Mouse (Mus musculus) neural tube, embryonic 11.5 days (tissue): ENCODE results near the gene Eps8. TPM values are rescaled to one million over a fixed set of nuclear protein-coding genes. Genes with fewer than 3 reads are reported as not detected.

Experiments
- ATAC-seq: fragments of 200-750 bp; cut with Nextera tagmentation; 2 replicates; pipeline ENCODE4 v1.8.0; 2017; ENCODE audit warnings: moderate number of reproducible peaks, mild to moderate bottlenecking, moderate TSS enrichment, moderate library complexity; ENCODE audit not compliant: insufficient read depth, low FRiP score, low TSS enrichment
- DNase-seq: peaks from one replicate; pipeline ENCODE4 v3.0.0-alpha.2; 2015; ENCODE audit warnings: low spot score
- H3K27ac ChIP-seq: fragments of 300-500 bp; sonication (generic); 2 replicates; pipeline ENCODE4 v1.5.1; 2014; ENCODE audit warnings: low read depth, mild to moderate bottlenecking, low read length
- H3K27me3 ChIP-seq: fragments of 300-500 bp; sonication (generic); 2 replicates; pipeline ENCODE4 v1.6.1; 2014; ENCODE audit warnings: mild to moderate bottlenecking, low read length, mixed read lengths; ENCODE audit not compliant: control insufficient read depth, insufficient read depth
- H3K36me3 ChIP-seq: fragments of 300-500 bp; sonication (generic); 2 replicates; pipeline ENCODE4 v1.6.1; 2014; ENCODE audit warnings: mild to moderate bottlenecking, low read length, moderate library complexity, mixed read lengths; ENCODE audit not compliant: control insufficient read depth, insufficient read depth
- H3K4me1 ChIP-seq: fragments of 300-500 bp; sonication (generic); 2 replicates; pipeline ENCODE4 v1.6.1; 2014; ENCODE audit warnings: low read length, mixed read lengths; ENCODE audit not compliant: control insufficient read depth, insufficient read depth
- H3K4me2 ChIP-seq: fragments of 300-500 bp; sonication (generic); 2 replicates; pipeline ENCODE4 v1.6.1; 2014; ENCODE audit warnings: low read depth, mild to moderate bottlenecking, moderate library complexity
- H3K4me3 ChIP-seq: fragments of 300-500 bp; sonication (generic); 2 replicates; pipeline ENCODE4 v1.5.1; 2014; ENCODE audit warnings: low read depth, low read length
- H3K9ac ChIP-seq: fragments of 300-500 bp; sonication (generic); 2 replicates; pipeline ENCODE4 v1.6.1; 2014; ENCODE audit warnings: mild to moderate bottlenecking, low read length
- H3K9me3 ChIP-seq: fragments of 300-500 bp; sonication (generic); 2 replicates; pipeline ENCODE4 v1.6.1; 2016; ENCODE audit warnings: low read length; ENCODE audit not compliant: control insufficient read depth
- WGBS: fragments of 180-500 bp; shearing (Covaris S2); extraction: QIAGEN DNeasy Blood & Tissue Kit; methylation state at CpG from one replicate; pipeline ENCODE4 v1.1.7; 2014; 5-methylcytosine and 5-hydroxymethylcytosine counted together
- polyA plus RNA-seq: library from polyadenylated mRNA; unstranded; fragments of >200 nt; fragmentation: Nextera tagmentation; extraction: Ambion mirVana; gene quantifications from 2 replicates; pipeline ENCODE4 v1.2.1, GENCODE M21; 2014

Eps8 gene
- polyA plus RNA-seq, 1 experiment from 2014 or later, result 6.6 TPM

DNA sequence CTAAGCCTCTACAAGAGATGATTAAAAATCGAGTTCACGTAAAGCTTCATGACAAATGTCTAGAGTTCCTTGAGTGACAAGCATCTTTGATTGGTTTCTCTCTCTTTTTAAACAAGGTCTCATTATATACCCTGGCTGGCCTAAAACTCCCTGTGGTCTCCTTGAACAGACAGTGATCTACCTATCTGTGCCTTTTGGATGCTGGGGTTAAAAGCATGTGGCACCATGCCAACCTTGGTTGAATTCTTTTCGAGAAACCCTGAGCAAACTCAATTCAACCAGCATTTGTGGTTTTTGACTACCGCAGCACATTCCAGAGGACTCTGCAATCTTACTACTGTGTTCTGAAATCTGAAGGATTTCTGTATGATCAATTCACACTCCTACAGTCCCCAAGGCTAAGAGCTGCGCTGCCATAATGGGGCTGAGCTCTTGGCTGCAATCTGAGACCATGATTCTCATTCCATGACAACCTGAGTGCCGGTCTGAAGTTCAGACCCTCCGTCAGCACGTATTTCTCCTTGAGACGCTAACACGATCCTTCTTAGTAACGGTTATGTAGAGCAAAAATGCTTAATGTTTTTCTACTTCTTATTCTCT, 33.9 kb upstream of the Eps8 start:
- Histone ChIP-seq H3K4me3 (no peak overlapping the region), H3K36me3 (no peaks in the 10 kb centered on the region), H3K9me3 (no peaks in the 10 kb centered on the region), H3K4me1 (no peaks in the 10 kb centered on the region), H3K27me3 (no peaks in the 10 kb centered on the region), H3K27ac (no peak overlapping the region), H3K9ac (no peak overlapping the region), H3K4me2 (no peak overlapping the region)
- ATAC-seq (no peak), DNase-seq (no peak)
- WGBS, result 90% methylated on average over 11 of the region's 11 CpGs

GRCm38 (mm10) chr6:137688079-137688478, 33.4 kb upstream of the Eps8 start:
- no peak overlapping the region for H3K4me2 ChIP-seq
- H3K36me3 ChIP-seq, result no peaks in the 10 kb centered on the region
- H3K27ac ChIP-seq, result no peak overlapping the region
- H3K27me3 ChIP-seq, result no peaks in the 10 kb centered on the region
- H3K4me3 ChIP-seq, result no peak overlapping the region
- no peak for ATAC-seq
- 86% methylated on average over 3 of the region's 3 CpGs for WGBS
- H3K4me1 ChIP-seq, result no peaks in the 10 kb centered on the region
- H3K9me3 ChIP-seq, result no peaks in the 10 kb centered on the region
- no peak overlapping the region for H3K9ac ChIP-seq
- no peak for DNase-seq

DNA sequence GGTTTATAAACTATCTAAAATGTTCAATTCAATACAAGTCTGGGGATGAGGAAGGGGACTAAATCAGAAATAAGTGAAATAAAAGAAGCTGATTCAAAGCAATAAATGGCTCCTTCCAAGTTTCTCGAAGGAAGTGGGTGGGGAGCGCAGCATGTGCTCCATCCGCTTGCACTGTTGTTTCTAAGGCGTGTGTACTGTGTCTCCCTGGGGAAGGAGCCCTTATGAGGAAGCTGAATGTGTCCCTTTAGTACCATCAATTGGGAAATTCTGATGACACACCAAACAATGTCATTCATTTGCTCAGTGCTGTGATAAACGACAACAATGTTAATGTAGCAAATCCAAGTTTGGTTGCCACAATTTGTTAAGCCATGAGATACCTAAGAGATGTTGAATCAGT, 33.0 kb upstream of the Eps8 start:
- H3K9ac ChIP-seq, result no peak overlapping the region
- no peaks in the 10 kb centered on the region for H3K9me3 ChIP-seq
- H3K4me1 ChIP-seq, result no peaks in the 10 kb centered on the region
- H3K4me3 ChIP-seq, result no peak overlapping the region
- H3K4me2 ChIP-seq, result no peak overlapping the region
- no peak overlapping the region for H3K27ac ChIP-seq
- WGBS, result 92% methylated on average over 5 of the region's 5 CpGs
- no peak for ATAC-seq
- no peaks in the 10 kb centered on the region for H3K27me3 ChIP-seq
- DNase-seq, result no peak
- H3K36me3 ChIP-seq, result no peaks in the 10 kb centered on the region

GRCm38 (mm10) chr6:137682629-137683028, 28.0 kb upstream of the Eps8 start:
- Histone ChIP-seq H3K4me3 (no peak overlapping the region), H3K9me3 (no peaks in the 10 kb centered on the region), H3K4me1 (no peaks in the 10 kb centered on the region), H3K9ac (no peak overlapping the region), H3K27me3 (no peaks in the 10 kb centered on the region), H3K27ac (no peak overlapping the region), H3K4me2 (no peak overlapping the region), H3K36me3 (no peaks in the 10 kb centered on the region)
- no peak for DNase-seq
- 73% methylated on average over 2 of the region's 2 CpGs for WGBS
- ATAC-seq, result no peak

GRCm38 (mm10) chr6:137681000-137681399, 26.3 kb upstream of the Eps8 start:
- no peaks in the 10 kb centered on the region for H3K9me3 ChIP-seq
- no peak overlapping the region for H3K9ac ChIP-seq
- no peak overlapping the region for H3K4me3 ChIP-seq
- no peak overlapping the region for H3K4me2 ChIP-seq
- DNase-seq (no peak), ATAC-seq (no peak)
- no peaks in the 10 kb centered on the region for H3K36me3 ChIP-seq
- no peaks in the 10 kb centered on the region for H3K27me3 ChIP-seq
- no peak overlapping the region for H3K27ac ChIP-seq
- H3K4me1 ChIP-seq, result no peaks in the 10 kb centered on the region
- WGBS, result 90% methylated on average over 2 of the region's 2 CpGs

DNA sequence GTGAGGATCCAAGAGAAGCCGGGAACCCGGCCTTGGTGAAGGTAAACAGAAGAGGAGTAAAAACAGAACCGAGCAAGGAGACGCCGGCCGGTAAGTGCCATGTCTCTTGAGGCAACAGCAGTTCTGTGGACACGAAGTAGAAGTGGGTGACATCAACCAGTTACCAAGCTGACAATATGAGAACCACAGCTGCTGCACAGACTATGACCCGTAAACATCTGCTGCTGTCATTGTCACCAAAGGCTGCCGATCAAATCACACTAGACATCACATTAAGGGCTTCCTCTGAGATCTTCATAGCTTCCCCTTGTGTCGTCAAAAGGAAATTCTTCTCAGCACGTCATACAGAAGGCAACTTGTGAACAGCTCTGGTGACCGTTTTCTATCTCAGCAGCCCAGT, 21.9 kb upstream of the Eps8 start:
- ATAC-seq (no peak), DNase-seq (no peak)
- no peak overlapping the region for H3K9ac ChIP-seq
- H3K4me3 ChIP-seq, result no peak overlapping the region
- H3K36me3 ChIP-seq, result no peaks in the 10 kb centered on the region
- H3K9me3 ChIP-seq, result no peaks in the 10 kb centered on the region
- H3K4me2 ChIP-seq, result no peak overlapping the region
- no peak overlapping the region for H3K27ac ChIP-seq
- H3K27me3 ChIP-seq, result no peaks in the 10 kb centered on the region
- 79% methylated on average over 12 of the region's 12 CpGs for WGBS
- H3K4me1 ChIP-seq, result no peaks in the 10 kb centered on the region

DNA sequence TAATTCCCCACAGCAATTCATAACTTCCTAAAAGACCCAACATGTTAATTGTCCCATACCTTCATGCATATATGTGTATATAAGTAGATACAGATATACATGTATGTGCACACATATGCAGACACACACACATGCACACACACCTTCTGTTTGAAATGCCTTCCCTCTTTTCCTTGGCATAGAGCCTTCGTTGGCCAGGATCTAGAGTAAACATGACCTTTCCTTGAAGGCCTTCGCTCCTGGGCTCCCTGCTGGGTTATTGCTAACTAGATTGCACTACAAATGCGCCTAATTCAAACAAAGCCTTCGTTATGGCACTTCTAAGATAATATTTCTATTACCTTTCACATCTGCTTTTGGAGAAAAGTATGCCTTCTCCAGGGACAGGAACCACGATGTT, 20.9 kb upstream of the Eps8 start:
- DNase-seq, result no peak
- no peaks in the 10 kb centered on the region for H3K27me3 ChIP-seq

GRCm38 (mm10) chr6:137673301-137673700, 18.6 kb upstream of the Eps8 start:
- H3K9ac ChIP-seq, result no peak overlapping the region; the same call in 1 of the 2 replicates
- DNase-seq, result no peak
- no peak for ATAC-seq

More for the DNA sequence above, 20.9 kb upstream of the Eps8 start:
- Histone ChIP-seq H3K27ac (no peak overlapping the region), H3K36me3 (no peaks in the 10 kb centered on the region), H3K9me3 (no peaks in the 10 kb centered on the region), H3K4me3 (no peak overlapping the region), H3K4me2 (no peak overlapping the region), H3K4me1 (no peaks in the 10 kb centered on the region), H3K9ac (no peak overlapping the region)
- 48% methylated on average over 5 of the region's 5 CpGs for WGBS
- no peak for ATAC-seq

GRCm38 (mm10) chr6:137671561-137671960, 16.9 kb upstream of the Eps8 start:
- Histone ChIP-seq H3K4me2 (no peak overlapping the region), H3K4me1 (no peaks in the 10 kb centered on the region), H3K4me3 (no peak overlapping the region), H3K36me3 (no peaks in the 10 kb centered on the region), H3K27me3 (no peaks in the 10 kb centered on the region), H3K9ac (no peak overlapping the region), H3K27ac (no peak overlapping the region), H3K9me3 (no peaks in the 10 kb centered on the region)
- WGBS, result 85% methylated on average over 10 of the region's 10 CpGs
- DNase-seq (no peak), ATAC-seq (no peak)

More at GRCm38 (mm10) chr6:137673301-137673700, 18.6 kb upstream of the Eps8 start:
- no peaks in the 10 kb centered on the region for H3K27me3 ChIP-seq
- no peaks in the 10 kb centered on the region for H3K36me3 ChIP-seq
- 76% methylated on average over 15 of the region's 15 CpGs for whole genome bisulfite sequencing
- no peak overlapping the region for H3K27ac ChIP-seq
- no peak overlapping the region for H3K4me3 ChIP-seq
- no peak overlapping the region for H3K4me2 ChIP-seq
- no peaks in the 10 kb centered on the region for H3K9me3 ChIP-seq
- H3K4me1 ChIP-seq, result no peaks in the 10 kb centered on the region
